Mouse (Mus musculus) forebrain, embryonic 13.5 days (tissue): ENCODE results near the gene Plcb1. TPM values are rescaled to one million over a fixed set of nuclear protein-coding genes. Genes with fewer than 3 reads are reported as not detected.

Experiments
- ATAC-seq: fragments of 200-750 bp; cut with Nextera tagmentation; 2 replicates; pipeline ENCODE4 v1.8.0; 2017
- H3K27ac ChIP-seq: fragments of 300-500 bp; sonication (generic); 2 replicates; pipeline ENCODE4 v1.5.1; 2015; ENCODE audit warnings: inconsistent platforms, mild to moderate bottlenecking, moderate library complexity
- H3K27me3 ChIP-seq: fragments of 300-500 bp; sonication (generic); 2 replicates; pipeline ENCODE4 v1.6.1; 2015; ENCODE audit warnings: mild to moderate bottlenecking, inconsistent platforms
- H3K36me3 ChIP-seq: fragments of 300-500 bp; sonication (generic); 2 replicates; pipeline ENCODE4 v1.6.1; 2015; ENCODE audit warnings: mild to moderate bottlenecking, inconsistent platforms; ENCODE audit not compliant: poor library complexity, severe bottlenecking
- H3K4me1 ChIP-seq: fragments of 300-500 bp; sonication (generic); 2 replicates; pipeline ENCODE4 v1.6.1; 2015; ENCODE audit warnings: inconsistent platforms
- H3K4me2 ChIP-seq: fragments of 300-500 bp; sonication (generic); 2 replicates; pipeline ENCODE4 v1.6.1; 2015; ENCODE audit warnings: inconsistent platforms, mild to moderate bottlenecking, moderate library complexity
- H3K4me3 ChIP-seq: fragments of 300-500 bp; sonication (generic); 2 replicates; pipeline ENCODE4 v1.5.1; 2015; ENCODE audit warnings: mild to moderate bottlenecking, inconsistent platforms
- H3K9ac ChIP-seq: fragments of 300-500 bp; sonication (generic); 2 replicates; pipeline ENCODE4 v1.6.1; 2015; ENCODE audit warnings: mild to moderate bottlenecking, inconsistent platforms
- H3K9me3 ChIP-seq: fragments of 300-500 bp; sonication (generic); replicated peaks from 2 replicates; pipeline ENCODE4 v1.6.1; 2016; ENCODE audit warnings: inconsistent platforms
- WGBS: fragments of 180-500 bp; shearing (Covaris S2); methylation state at CpG from one replicate; pipeline ENCODE4 v1.1.7; 2015; 5-methylcytosine and 5-hydroxymethylcytosine counted together
- polyA plus RNA-seq: library from polyadenylated mRNA; unstranded; fragments of >200 nt; fragmentation: Nextera tagmentation; extraction: Ambion mirVana; gene quantifications from 2 replicates; pipeline ENCODE4 v1.2.1, GENCODE M21; 2015

The Plcb1 gene
- polyA plus RNA-seq: 27.3 and 27.6 TPM in 2 replicates

- Histone ChIP-seq H3K27ac (peak within 1 kb of the TSS; percentile 78), H3K4me1 (peaks cover 15% of the 10 kb centered on the region), H3K9ac (peak within 1 kb of the TSS; percentile 80), H3K4me2 (peak within 1 kb of the TSS; percentile 94), H3K4me3 (peak within 1 kb of the TSS; percentile 64), H3K27me3 (no peaks in the 10 kb centered on the region), H3K9me3 (no peaks in the 10 kb centered on the region), H3K36me3 (no peaks in the 10 kb centered on the region)
- ATAC-seq: peak; percentile 98
- WGBS: under 1% methylated on average over 71 of the region's 88 CpGs
These were observed at the start of gene Plcb1 for GRCm38 (mm10) chr2:134785970-134786855. TSS of gene Plcb1 (plus strand) at chr2:134786067.

GRCm38 (mm10) chr2:134755537-134755936 lies 30.3 kb upstream of the Plcb1 start:
- H3K36me3 ChIP-seq: no peaks in the 10 kb centered on the region
- no peaks in the 10 kb centered on the region for H3K4me1 ChIP-seq
- no peak overlapping the region for H3K27ac ChIP-seq
- H3K4me3 ChIP-seq: no peak overlapping the region
- no peaks in the 10 kb centered on the region for H3K9me3 ChIP-seq
- no peaks in the 10 kb centered on the region for H3K27me3 ChIP-seq
- H3K4me2 ChIP-seq: no peak overlapping the region
- no peak overlapping the region for H3K9ac ChIP-seq
- ATAC-seq: no peak

- Histone ChIP-seq H3K4me1 (peaks cover 2% of the 10 kb centered on the region; the same call in 1 of the 2 replicates), H3K4me3 (no peak overlapping the region), H3K4me2 (no peak overlapping the region), H3K27ac (no peak overlapping the region), H3K9me3 (no peaks in the 10 kb centered on the region), H3K27me3 (no peaks in the 10 kb centered on the region), H3K9ac (no peak overlapping the region), H3K36me3 (no peaks in the 10 kb centered on the region)
- ATAC-seq: no peak
- 74% methylated on average over 1 of the region's 1 CpGs for WGBS
These were observed 29.8 kb upstream of the Plcb1 start for GRCm38 (mm10) chr2:134756086-134756485.

- Histone ChIP-seq H3K4me2 (no peak overlapping the region), H3K4me3 (no peak overlapping the region), H3K27ac (no peak overlapping the region), H3K4me1 (peaks cover 4% of the 10 kb centered on the region; the same call in 1 of the 2 replicates), H3K9ac (no peak overlapping the region), H3K27me3 (no peaks in the 10 kb centered on the region), H3K9me3 (no peaks in the 10 kb centered on the region), H3K36me3 (no peaks in the 10 kb centered on the region)
- 75% methylated on average over 1 of the region's 1 CpGs for WGBS
- no peak for ATAC-seq
These were observed 24.8 kb upstream of the Plcb1 start for GRCm38 (mm10) chr2:134761029-134761428.

- ATAC-seq: no peak
- H3K27ac ChIP-seq: no peak overlapping the region
- 96% methylated on average over 8 of the region's 8 CpGs for WGBS
- no peaks in the 10 kb centered on the region for H3K9me3 ChIP-seq
- H3K36me3 ChIP-seq: no peaks in the 10 kb centered on the region
- H3K4me2 ChIP-seq: no peak overlapping the region
- peaks cover 4% of the 10 kb centered on the region; the same call in 1 of the 2 replicates for H3K4me1 ChIP-seq
- H3K4me3 ChIP-seq: no peak overlapping the region
- H3K27me3 ChIP-seq: no peaks in the 10 kb centered on the region
- no peak overlapping the region for H3K9ac ChIP-seq
These were observed 22.4 kb upstream of the Plcb1 start for GRCm38 (mm10) chr2:134763406-134763990.

- WGBS: 85% methylated on average over 2 of the region's 2 CpGs
- no peak for ATAC-seq
- H3K9me3 ChIP-seq: no peaks in the 10 kb centered on the region
- no peak overlapping the region for H3K4me2 ChIP-seq
- H3K9ac ChIP-seq: no peak overlapping the region
- peaks cover 4% of the 10 kb centered on the region; the same call in 1 of the 2 replicates for H3K4me1 ChIP-seq
- H3K27me3 ChIP-seq: no peaks in the 10 kb centered on the region
- H3K36me3 ChIP-seq: no peaks in the 10 kb centered on the region
- no peak overlapping the region for H3K27ac ChIP-seq
- no peak overlapping the region for H3K4me3 ChIP-seq
These were observed 21.4 kb upstream of the Plcb1 start for GRCm38 (mm10) chr2:134764506-134764905.

GRCm38 (mm10) chr2:134779826-134780225 lies 6.0 kb upstream of the Plcb1 start:
- H3K9ac ChIP-seq: no peak overlapping the region
- no peak overlapping the region for H3K4me2 ChIP-seq
- H3K9me3 ChIP-seq: no peaks in the 10 kb centered on the region
- WGBS: 70% methylated on average over 5 of the region's 5 CpGs
- ATAC-seq: no peak
- H3K27ac ChIP-seq: no peak overlapping the region
- no peaks in the 10 kb centered on the region for H3K36me3 ChIP-seq
- H3K4me1 ChIP-seq: no peaks in the 10 kb centered on the region
- no peaks in the 10 kb centered on the region for H3K27me3 ChIP-seq
- H3K4me3 ChIP-seq: no peak overlapping the region

GRCm38 (mm10) chr2:134780316-134780715 lies 5.6 kb upstream of the Plcb1 start:
- no peaks in the 10 kb centered on the region for H3K9me3 ChIP-seq
- ATAC-seq: peak; percentile 43; the same call in 1 of the 2 replicates

GRCm38 (mm10) chr2:134786856-134787250 lies 986 bp downstream of the Plcb1 start:
- no peaks in the 10 kb centered on the region for H3K9me3 ChIP-seq
- peak overlapping the region; percentile 64 for H3K4me3 ChIP-seq
- peak overlapping the region; percentile 80 for H3K9ac ChIP-seq
- no peaks in the 10 kb centered on the region for H3K36me3 ChIP-seq
- no peak for ATAC-seq
- H3K27ac ChIP-seq: no peak overlapping the region
- WGBS: 5% methylated on average over 6 of the region's 6 CpGs
- peaks cover 15% of the 10 kb centered on the region for H3K4me1 ChIP-seq
- peak overlapping the region; percentile 94 for H3K4me2 ChIP-seq
- H3K27me3 ChIP-seq: no peaks in the 10 kb centered on the region

More at GRCm38 (mm10) chr2:134780316-134780715, 5.6 kb upstream of the Plcb1 start:
- no peaks in the 10 kb centered on the region for H3K36me3 ChIP-seq
- H3K4me1 ChIP-seq: no peaks in the 10 kb centered on the region
- no peak overlapping the region for H3K4me2 ChIP-seq
- no peak overlapping the region for H3K9ac ChIP-seq
- H3K4me3 ChIP-seq: no peak overlapping the region
- H3K27me3 ChIP-seq: no peaks in the 10 kb centered on the region
- no peak overlapping the region for H3K27ac ChIP-seq

GRCm38 (mm10) chr2:134787336-134788095 lies 1.6 kb downstream of the Plcb1 start:
- no peaks in the 10 kb centered on the region for H3K27me3 ChIP-seq
- H3K4me1 ChIP-seq: peaks cover 15% of the 10 kb centered on the region
- no peak overlapping the region for H3K27ac ChIP-seq
- peak overlapping the region; percentile 80 for H3K9ac ChIP-seq
- ATAC-seq: no peak
- H3K36me3 ChIP-seq: no peaks in the 10 kb centered on the region
- peak overlapping the region; percentile 94 for H3K4me2 ChIP-seq
- H3K4me3 ChIP-seq: peak overlapping the region; percentile 64
- no peaks in the 10 kb centered on the region for H3K9me3 ChIP-seq
- WGBS: 29% methylated on average over 12 of the region's 12 CpGs

GRCm38 (mm10) chr2:134792926-134793325 lies 7.1 kb downstream of the Plcb1 start:
- 82% methylated on average over 7 of the region's 7 CpGs for WGBS
- ATAC-seq: no peak
- Histone ChIP-seq H3K4me3 (no peak overlapping the region), H3K36me3 (no peaks in the 10 kb centered on the region), H3K9ac (no peak overlapping the region), H3K27me3 (no peaks in the 10 kb centered on the region), H3K4me2 (no peak overlapping the region), H3K27ac (no peak overlapping the region), H3K4me1 (no peaks in the 10 kb centered on the region; the same call in 1 of the 2 replicates), H3K9me3 (no peaks in the 10 kb centered on the region)

- no peaks in the 10 kb centered on the region for H3K36me3 ChIP-seq
- no peak overlapping the region for H3K27ac ChIP-seq
- no peaks in the 10 kb centered on the region for H3K9me3 ChIP-seq
- H3K4me3 ChIP-seq: no peak overlapping the region
- no peak overlapping the region for H3K9ac ChIP-seq
- no peaks in the 10 kb centered on the region for H3K4me1 ChIP-seq
- no peak overlapping the region for H3K4me2 ChIP-seq
- WGBS: 78% methylated on average over 1 of the region's 1 CpGs
- no peaks in the 10 kb centered on the region for H3K27me3 ChIP-seq
- no peak for ATAC-seq
These were observed 14.4 kb downstream of the Plcb1 start for GRCm38 (mm10) chr2:134800226-134800625.
